Mouse (Mus musculus): ENCODE measurements around the gene Clybl. TPM values are rescaled to one million over a fixed set of nuclear protein-coding genes. Genes with fewer than 3 reads are reported as not detected.

Gene Clybl
- polyA plus RNA-seq, 1 experiment from 2014 or later: 13.5 TPM

- H3K9me3 ChIP-seq (replicated peaks): no peaks in the 10 kb centered on the region
- no peak for ATAC-seq (ENCODE audit: low FRiP score)
- no peak overlapping the region for H3K9ac ChIP-seq (replicated peaks)
- H3K4me2 ChIP-seq: no peak overlapping the region
- H3K27ac ChIP-seq (replicated peaks): no peak overlapping the region
- H3K4me1 ChIP-seq: peaks cover 5% of the 10 kb centered on the region
- peaks cover 64% of the 10 kb centered on the region for H3K27me3 ChIP-seq (replicated peaks)
- no peak overlapping the region for H3K4me3 ChIP-seq (replicated peaks)
- WGBS: 38% methylated on average over 22 of the region's 22 CpGs
- no peaks in the 10 kb centered on the region for H3K36me3 ChIP-seq
Observed at GRCm38 (mm10) chr14:122226666-122227453, 45.4 kb downstream of the Clybl start.

- peaks cover 5% of the 10 kb centered on the region for H3K4me1 ChIP-seq
- no peak overlapping the region for H3K4me2 ChIP-seq
- ATAC-seq (ENCODE audit: low FRiP score): no peak
- H3K27me3 ChIP-seq (replicated peaks): peaks cover 64% of the 10 kb centered on the region
- no peak overlapping the region for H3K4me3 ChIP-seq (replicated peaks)
- 12% methylated on average over 14 of the region's 14 CpGs for WGBS
- no peak overlapping the region for H3K27ac ChIP-seq (replicated peaks)
- no peak overlapping the region for H3K9ac ChIP-seq (replicated peaks)
- no peaks in the 10 kb centered on the region for H3K36me3 ChIP-seq
- H3K9me3 ChIP-seq (replicated peaks): no peaks in the 10 kb centered on the region
Observed at GRCm38 (mm10) chr14:122227454-122227951, 46.0 kb downstream of the Clybl start.

- Histone ChIP-seq H3K9ac (replicated peaks) (no peak overlapping the region), H3K9me3 (replicated peaks) (no peaks in the 10 kb centered on the region), H3K27ac (replicated peaks) (no peak overlapping the region), H3K4me1 (peaks cover under 1% of the 10 kb centered on the region; the same call in 1 of the 2 replicates), H3K27me3 (replicated peaks) (peaks cover 56% of the 10 kb centered on the region), H3K36me3 (no peaks in the 10 kb centered on the region), H3K4me3 (replicated peaks) (no peak overlapping the region), H3K4me2 (no peak overlapping the region)
- no peak for ATAC-seq (ENCODE audit: low FRiP score)
- WGBS: 13% methylated on average over 23 of the region's 23 CpGs
Observed at GRCm38 (mm10) chr14:122228816-122229551, 47.5 kb downstream of the Clybl start.

GRCm38 (mm10) chr14:122229988-122230387, 48.5 kb downstream of the Clybl start:
- Histone ChIP-seq H3K27ac (replicated peaks) (no peak overlapping the region), H3K36me3 (no peaks in the 10 kb centered on the region), H3K27me3 (replicated peaks) (peaks cover 47% of the 10 kb centered on the region), H3K4me1 (no peaks in the 10 kb centered on the region), H3K4me3 (replicated peaks) (no peak overlapping the region), H3K4me2 (no peak overlapping the region), H3K9ac (replicated peaks) (no peak overlapping the region), H3K9me3 (replicated peaks) (no peaks in the 10 kb centered on the region)
- 56% methylated on average over 5 of the region's 5 CpGs for WGBS
- ATAC-seq (ENCODE audit: low FRiP score): no peak

GRCm38 (mm10) chr14:122230621-122231025, 49.1 kb downstream of the Clybl start:
- 23% methylated on average over 14 of the region's 14 CpGs for WGBS
- peaks cover 41% of the 10 kb centered on the region for H3K27me3 ChIP-seq (replicated peaks)
- H3K4me3 ChIP-seq (replicated peaks): no peak overlapping the region
- no peaks in the 10 kb centered on the region for H3K36me3 ChIP-seq
- no peaks in the 10 kb centered on the region for H3K9me3 ChIP-seq (replicated peaks)
- ATAC-seq (ENCODE audit: low FRiP score): peak; percentile 38; the same call in 1 of the 2 replicates
- H3K9ac ChIP-seq (replicated peaks): no peak overlapping the region
- no peak overlapping the region for H3K27ac ChIP-seq (replicated peaks)
- H3K4me2 ChIP-seq: no peak overlapping the region
- H3K4me1 ChIP-seq: no peaks in the 10 kb centered on the region

- Histone ChIP-seq H3K4me1 (no peaks in the 10 kb centered on the region), H3K9me3 (replicated peaks) (no peaks in the 10 kb centered on the region), H3K4me3 (replicated peaks) (no peak overlapping the region), H3K9ac (replicated peaks) (no peak overlapping the region), H3K4me2 (no peak overlapping the region), H3K27ac (replicated peaks) (no peak overlapping the region), H3K36me3 (no peaks in the 10 kb centered on the region), H3K27me3 (replicated peaks) (peaks cover 38% of the 10 kb centered on the region)
- ATAC-seq (ENCODE audit: low FRiP score): no peak
- 43% methylated on average over 10 of the region's 10 CpGs for WGBS
Observed at GRCm38 (mm10) chr14:122231073-122231472, 49.6 kb downstream of the Clybl start.

GRCm38 (mm10) chr14:122233212-122233714, 51.8 kb downstream of the Clybl start:
- ATAC-seq (ENCODE audit: low FRiP score): no peak
- peaks cover 28% of the 10 kb centered on the region for H3K27me3 ChIP-seq (replicated peaks)
- WGBS: 73% methylated on average over 19 of the region's 19 CpGs
- H3K4me1 ChIP-seq: no peaks in the 10 kb centered on the region
- no peak overlapping the region for H3K27ac ChIP-seq (replicated peaks)
- H3K36me3 ChIP-seq: no peaks in the 10 kb centered on the region
- H3K9ac ChIP-seq (replicated peaks): no peak overlapping the region
- no peak overlapping the region for H3K4me2 ChIP-seq
- no peaks in the 10 kb centered on the region for H3K9me3 ChIP-seq (replicated peaks)
- H3K4me3 ChIP-seq (replicated peaks): no peak overlapping the region

GRCm38 (mm10) chr14:122243874-122244273, 62.4 kb downstream of the Clybl start:
- Histone ChIP-seq H3K4me3 (replicated peaks) (no peak overlapping the region), H3K9me3 (replicated peaks) (no peaks in the 10 kb centered on the region), H3K9ac (replicated peaks) (no peak overlapping the region), H3K36me3 (no peaks in the 10 kb centered on the region), H3K4me1 (no peaks in the 10 kb centered on the region), H3K27ac (replicated peaks) (no peak overlapping the region), H3K4me2 (no peak overlapping the region), H3K27me3 (replicated peaks) (no peaks in the 10 kb centered on the region)
- ATAC-seq (ENCODE audit: low FRiP score): no peak
- 86% methylated on average over 1 of the region's 1 CpGs for WGBS

GRCm38 (mm10) chr14:122246919-122247859, 65.7 kb downstream of the Clybl start:
- H3K4me2 ChIP-seq: no peak overlapping the region
- WGBS: 66% methylated on average over 18 of the region's 18 CpGs
- H3K4me3 ChIP-seq (replicated peaks): no peak overlapping the region
- no peak overlapping the region for H3K9ac ChIP-seq (replicated peaks)
- H3K9me3 ChIP-seq (replicated peaks): no peaks in the 10 kb centered on the region
- H3K27ac ChIP-seq (replicated peaks): no peak overlapping the region
- H3K27me3 ChIP-seq (replicated peaks): no peaks in the 10 kb centered on the region; the same call in 1 of the 2 replicates
- no peak for ATAC-seq (ENCODE audit: low FRiP score)
- H3K4me1 ChIP-seq: no peaks in the 10 kb centered on the region
- H3K36me3 ChIP-seq: no peaks in the 10 kb centered on the region

- Histone ChIP-seq H3K36me3 (no peaks in the 10 kb centered on the region), H3K9me3 (replicated peaks) (no peaks in the 10 kb centered on the region), H3K27me3 (replicated peaks) (no peaks in the 10 kb centered on the region; the same call in 1 of the 2 replicates), H3K27ac (replicated peaks) (no peak overlapping the region), H3K4me2 (no peak overlapping the region), H3K9ac (replicated peaks) (no peak overlapping the region), H3K4me1 (no peaks in the 10 kb centered on the region), H3K4me3 (replicated peaks) (no peak overlapping the region)
- ATAC-seq (ENCODE audit: low FRiP score): no peak
- 87% methylated on average over 3 of the region's 3 CpGs for WGBS
Observed at GRCm38 (mm10) chr14:122249123-122249522, 67.6 kb downstream of the Clybl start.

GRCm38 (mm10) chr14:122251346-122251745, 69.8 kb downstream of the Clybl start:
- no peak overlapping the region for H3K4me2 ChIP-seq
- H3K27me3 ChIP-seq (replicated peaks): peaks cover 4% of the 10 kb centered on the region; the same call in 1 of the 2 replicates
- H3K9me3 ChIP-seq (replicated peaks): no peaks in the 10 kb centered on the region
- H3K4me3 ChIP-seq (replicated peaks): no peak overlapping the region
- H3K27ac ChIP-seq (replicated peaks): no peak overlapping the region
- H3K9ac ChIP-seq (replicated peaks): no peak overlapping the region
- H3K36me3 ChIP-seq: no peaks in the 10 kb centered on the region
- ATAC-seq (ENCODE audit: low FRiP score): no peak
- H3K4me1 ChIP-seq: peaks cover 10% of the 10 kb centered on the region
